Mouse (Mus musculus) megakaryocyte, adult 5-6 weeks (primary cell): Measurements from ENCODE around the gene Rab1b. TPM values are rescaled to one million over a fixed set of nuclear protein-coding genes. Genes with fewer than 3 reads are reported as not detected.
A peak's percentile ranks its signal among the peaks of the same experiment; 100 is the strongest.

Source experiments
- ATAC-seq: 2 replicates; pipeline ENCODE4 v1.8.0; 2016; ENCODE audit warnings: mild to moderate bottlenecking, inconsistent platforms; ENCODE audit not compliant: poor library complexity, severe bottlenecking
- total RNA-seq, 2 experiments: library from RNA; stranded (forward) in 1 of 2; stranded (reverse) in 1 of 2; fragments of 153-499, 151-499 nt in 1 of 2; fragments of 221-1000, 200-1000 nt in 1 of 2; gene quantifications; 2 replicates each; pipeline versions ENCODE4 v1.2.3 to v1.2.4; 2015 to 2017

The Rab1b gene
- total RNA-seq, 2 experiments from 2014 or later: 77.3 to 127 TPM

DNA sequence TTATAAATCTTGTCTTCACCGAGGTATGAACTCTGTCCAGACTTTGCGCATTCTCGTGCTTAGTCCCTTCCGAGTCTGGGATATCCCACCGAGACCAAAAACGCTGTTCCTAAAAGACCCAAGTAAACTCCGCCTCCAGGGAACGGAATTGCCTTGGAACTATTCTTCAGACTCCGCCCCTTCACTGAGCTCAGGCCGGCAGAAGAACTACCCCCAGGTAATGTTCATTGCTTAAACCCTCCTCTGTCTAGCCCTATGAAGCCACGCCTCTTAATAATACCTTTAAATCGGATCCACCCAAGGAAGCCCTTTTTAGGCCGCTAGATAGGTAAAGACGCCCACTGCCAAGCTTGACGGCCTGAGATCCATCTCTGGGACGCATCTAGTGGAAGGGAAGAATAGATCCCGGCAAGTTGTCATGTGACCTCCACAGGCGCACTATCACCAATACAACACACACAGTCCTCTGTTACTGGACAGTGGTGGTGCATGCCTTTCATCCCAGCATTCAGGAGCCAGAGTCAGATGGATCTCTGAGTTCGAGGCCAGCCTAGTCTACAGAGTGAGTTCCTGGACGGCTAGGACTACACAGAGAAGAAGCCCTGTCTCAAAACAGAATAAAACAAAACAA, 34.4 kb downstream of the Rab1b start:
- 0 out of 2 replicates have a peak, but pooled peaks have one; percentile 11 for ATAC-seq

GRCm38 (mm10) chr19:5071545-5072369, 35.1 kb downstream of the Rab1b start:
- ATAC-seq: peak; percentile 80

DNA sequence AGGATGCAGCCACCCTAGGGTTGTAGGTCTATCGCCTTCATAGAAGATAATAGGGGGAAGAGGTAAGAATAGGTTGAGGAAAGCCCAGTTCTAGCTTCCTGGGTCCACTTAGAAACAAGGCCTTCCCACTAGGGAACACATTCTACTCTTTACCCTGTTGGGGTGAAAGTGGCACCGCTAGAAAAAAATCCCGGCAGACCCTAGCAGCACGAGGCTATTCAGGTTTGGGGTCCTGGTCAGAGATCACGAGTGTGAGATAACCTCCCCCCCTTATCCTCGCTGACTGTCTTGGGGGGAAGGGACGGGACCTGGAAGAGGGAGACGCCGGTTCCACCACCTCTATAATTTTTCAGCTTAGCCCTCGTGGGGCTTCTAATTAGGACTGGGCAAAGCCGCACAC, 35.8 kb downstream of the Rab1b start:
- no peak for ATAC-seq

GRCm38 (mm10) chr19:5069978-5070377, 36.9 kb downstream of the Rab1b start:
- ATAC-seq: no peak

GRCm38 (mm10) chr19:5069486-5069885, 37.4 kb downstream of the Rab1b start:
- ATAC-seq: no peak

GRCm38 (mm10) chr19:5068570-5069234, 38.2 kb downstream of the Rab1b start:
- no peak for ATAC-seq

DNA sequence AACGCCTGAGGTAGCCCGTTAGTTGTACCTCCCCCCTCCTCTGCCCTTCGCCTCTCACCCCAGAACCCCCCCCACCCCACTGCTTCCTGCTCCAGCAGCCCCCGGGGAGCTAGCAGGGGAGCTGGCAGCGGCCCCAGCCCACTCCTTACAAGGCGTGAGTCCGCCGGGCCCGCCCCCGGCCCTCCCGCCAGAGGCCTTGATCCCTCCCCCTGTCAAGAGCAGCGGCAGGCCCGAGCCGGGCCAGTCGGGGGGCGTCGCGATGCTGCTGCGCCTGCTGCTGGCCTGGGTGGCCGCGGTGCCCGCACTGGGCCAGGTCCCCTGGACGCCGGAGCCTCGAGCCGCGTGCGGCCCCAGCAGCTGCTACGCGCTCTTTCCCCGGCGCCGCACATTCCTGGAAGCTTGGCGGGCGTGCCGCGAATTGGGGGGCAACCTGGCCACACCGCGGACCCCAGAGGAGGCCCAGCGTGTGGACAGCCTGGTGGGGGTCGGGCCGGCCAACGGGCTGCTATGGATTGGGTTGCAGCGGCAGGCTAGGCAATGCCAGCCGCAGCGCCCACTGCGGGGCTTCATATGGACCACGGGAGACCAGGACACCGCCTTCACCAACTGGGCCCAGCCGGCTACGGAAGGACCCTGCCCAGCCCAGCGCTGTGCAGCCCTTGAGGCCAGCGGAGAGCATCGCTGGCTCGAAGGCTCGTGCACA, 38.9 kb downstream of the Rab1b start, which contains the start of gene Cd248:
Gene Cd248 (plus strand): TSS at position 212 of the 703 bp plus-strand sequence.
- ATAC-seq: no peak

GRCm38 (mm10) chr19:5067040-5067799, 39.7 kb downstream of the Rab1b start:
- ATAC-seq: 0 out of 2 replicates have a peak, but pooled peaks have one; percentile 20

DNA sequence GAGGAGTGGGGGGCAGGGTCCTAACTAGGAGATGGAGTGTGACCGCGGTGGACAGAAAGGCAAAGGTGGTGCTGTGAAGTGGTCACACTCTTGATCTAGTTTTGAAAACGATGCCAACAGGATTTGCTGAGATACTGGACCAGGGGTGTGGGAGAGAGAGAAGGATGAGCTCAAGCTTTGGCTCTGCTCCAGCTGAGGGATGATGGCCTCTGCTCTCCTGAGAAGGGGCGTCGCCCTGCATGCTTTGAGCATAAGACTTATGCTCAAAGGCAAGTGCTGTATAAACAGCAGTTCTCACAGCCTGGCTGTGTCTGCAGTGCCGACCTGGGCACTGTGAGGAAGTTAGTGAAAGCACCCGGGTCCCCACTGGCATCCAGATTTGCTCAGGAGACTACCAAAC, 41.8 kb downstream of the Rab1b start:
- no peak for ATAC-seq

DNA sequence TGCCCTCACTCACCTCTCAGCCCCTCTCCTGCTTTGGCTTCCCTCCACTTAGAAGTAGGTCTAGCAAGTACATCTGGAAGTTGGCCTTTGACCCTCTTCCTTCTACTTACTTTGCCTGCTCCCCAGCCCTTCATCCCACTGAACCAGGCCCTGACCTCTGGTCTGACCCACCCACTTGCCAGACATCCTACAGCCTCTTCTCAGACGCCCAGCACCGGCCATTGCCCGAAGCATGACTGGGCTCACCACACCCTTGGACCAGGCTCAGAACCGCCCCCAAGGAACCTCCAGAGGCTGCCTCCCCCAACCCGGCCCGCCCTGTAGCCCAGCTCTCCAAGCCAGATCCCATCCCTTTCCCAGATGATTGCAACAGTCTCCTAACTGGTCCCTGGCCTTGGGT, 44.4 kb downstream of the Rab1b start:
- no peak for ATAC-seq

DNA sequence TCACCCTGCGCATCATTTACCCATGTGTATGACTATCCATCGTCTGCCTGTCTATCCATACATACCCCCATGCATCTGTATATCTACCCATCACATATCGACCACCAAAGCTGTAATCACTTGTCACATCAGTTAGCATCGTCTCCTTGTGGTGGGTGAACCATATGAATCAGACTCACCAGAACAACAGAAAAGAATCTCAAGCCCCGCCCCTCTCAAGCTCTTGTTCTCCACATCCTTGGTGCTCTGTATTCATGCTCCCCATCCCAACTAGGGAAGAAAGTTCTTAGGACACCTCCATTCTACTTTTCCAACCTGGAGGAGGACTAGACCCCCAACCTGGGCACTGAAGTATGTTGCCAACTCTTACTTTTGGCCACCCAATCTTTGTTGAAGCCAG, 44.8 kb downstream of the Rab1b start:
- ATAC-seq: no peak

DNA sequence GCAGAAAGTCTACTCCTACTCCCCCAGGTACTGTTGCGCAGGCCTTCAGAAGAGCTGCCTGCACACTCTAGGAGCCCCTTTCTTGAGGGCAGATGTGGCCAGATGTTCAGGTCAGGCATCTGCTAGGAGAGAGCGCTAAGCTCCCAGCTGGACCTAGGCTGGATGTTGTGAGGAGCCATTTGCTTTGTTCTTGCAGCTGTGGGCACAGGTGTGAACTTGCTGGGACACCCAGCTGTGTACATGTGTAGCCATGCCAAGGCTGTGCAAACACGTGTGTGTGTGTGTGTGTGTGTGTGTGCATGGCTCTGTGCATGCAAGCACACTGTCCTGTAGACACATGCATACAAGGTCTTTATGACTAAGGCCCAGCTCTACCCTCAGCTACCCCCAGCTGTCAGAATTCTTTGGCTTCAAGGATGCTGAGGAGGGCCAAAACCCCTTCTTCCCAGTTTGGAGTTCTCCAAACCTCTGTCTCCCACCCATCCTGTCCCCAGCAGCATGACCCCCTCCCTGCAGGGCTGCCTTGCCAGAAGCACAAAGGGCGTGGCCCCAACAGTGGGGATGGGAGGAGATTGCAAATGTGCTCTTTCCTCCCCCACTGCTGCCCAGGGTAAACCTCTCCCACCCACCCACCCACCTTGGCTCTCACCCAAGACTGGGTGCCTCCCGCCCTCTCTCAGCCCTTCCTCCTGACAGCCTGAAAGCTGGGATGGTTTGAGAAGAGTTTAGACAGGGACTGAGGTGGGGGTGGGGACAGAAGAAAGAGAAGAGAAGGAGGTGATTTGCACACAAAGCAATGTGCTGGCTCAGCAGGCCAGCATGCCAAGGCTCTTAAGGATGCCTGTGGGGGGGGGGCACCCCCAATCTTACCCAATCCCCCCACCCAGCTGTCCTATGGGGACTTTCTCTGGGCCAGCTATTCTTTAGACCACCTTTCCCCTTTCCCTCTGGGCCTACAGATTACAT, 46.2 kb downstream of the Rab1b start:
- no peak for ATAC-seq

DNA sequence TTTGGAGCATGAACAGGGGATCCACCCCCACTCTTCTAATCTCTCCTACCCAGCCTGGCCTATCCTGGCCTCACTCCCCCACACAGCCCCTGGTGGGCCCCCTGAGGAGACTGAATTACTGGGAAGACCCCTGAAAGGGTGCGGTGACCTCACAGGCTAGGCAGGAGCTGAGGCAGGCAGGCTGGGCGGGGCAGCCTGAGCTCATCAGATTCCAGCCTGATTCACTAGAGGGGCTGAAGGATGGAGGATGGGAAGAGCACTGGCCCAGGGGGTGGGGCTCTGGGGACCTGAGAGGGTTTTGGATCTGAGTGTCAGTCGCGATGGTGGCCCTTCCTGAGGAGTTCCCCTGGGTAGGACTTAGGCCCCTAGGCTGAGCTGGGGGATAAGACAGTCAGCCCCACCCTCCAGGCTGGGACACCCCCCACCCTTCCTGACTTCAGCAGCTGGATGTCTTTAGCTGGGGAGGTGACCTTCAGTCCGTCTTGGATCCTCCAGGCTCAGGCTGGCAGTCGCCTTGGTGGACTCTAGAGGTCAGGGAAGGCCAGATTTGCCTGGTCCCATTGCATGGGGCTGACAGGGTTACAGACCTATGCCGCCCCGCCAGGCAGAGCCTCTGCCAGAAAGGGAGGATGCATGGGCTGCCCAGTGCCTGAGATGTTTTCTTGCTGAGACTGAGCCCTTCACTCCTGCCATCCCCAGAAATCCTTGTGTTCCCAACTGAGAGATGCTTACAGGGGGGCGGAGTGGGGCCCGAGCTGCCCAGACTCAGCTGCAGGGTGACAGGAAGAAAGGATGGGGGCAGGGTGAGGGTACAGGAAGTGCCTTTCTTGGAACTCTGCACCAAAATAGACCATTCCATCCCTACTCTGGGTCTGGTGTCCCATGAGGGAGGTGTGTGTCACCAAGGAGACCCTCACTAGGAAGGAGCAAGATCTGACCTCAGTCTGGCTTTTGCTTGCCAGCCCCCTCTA, 47.8 kb downstream of the Rab1b start:
- ATAC-seq: no peak

GRCm38 (mm10) chr19:5057876-5058775, 48.7 kb downstream of the Rab1b start:
- no peak for ATAC-seq

GRCm38 (mm10) chr19:5056251-5056650, 50.6 kb downstream of the Rab1b start:
- no peak for ATAC-seq

GRCm38 (mm10) chr19:5053909-5054308, 53.0 kb downstream of the Rab1b start:
- ATAC-seq: peak; percentile 68

DNA sequence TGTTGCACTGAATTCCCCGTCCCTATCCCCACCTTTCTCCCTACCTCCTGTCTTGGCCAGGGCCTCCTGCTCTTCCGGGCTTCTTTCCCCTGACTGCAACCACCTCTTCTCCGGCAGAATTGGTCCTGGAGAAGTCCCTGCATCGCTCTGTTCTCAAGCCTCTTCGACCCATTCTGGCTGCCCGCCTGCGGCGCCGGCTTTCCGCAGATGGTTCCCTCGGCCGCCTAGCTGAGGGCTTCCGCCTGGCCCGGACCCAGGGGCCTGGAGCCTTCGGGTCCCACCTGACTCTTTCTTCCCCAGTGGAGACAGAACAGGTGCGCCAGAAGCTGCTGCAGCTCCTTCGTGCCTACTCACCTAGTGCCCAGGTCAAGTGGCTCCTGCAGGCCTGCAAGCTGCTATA, 54.0 kb downstream of the Rab1b start:
- no peak for ATAC-seq
